Mouse (Mus musculus): Measurements from ENCODE around the gene Stk4. TPM values are rescaled to one million over a fixed set of nuclear protein-coding genes. Genes with fewer than 3 reads are reported as not detected.

The Stk4 gene
- polyA plus RNA-seq, 1 experiment from 2014 or later, result 39.9 TPM

- ATAC-seq (replicated peaks; ENCODE audit: low FRiP score), result no peak
- Histone ChIP-seq H3K27me3 (ENCODE audit: control insufficient read depth, insufficient read depth, low read length) (no peaks in the 10 kb centered on the region), H3K9ac (ENCODE audit: low read length) (no peak overlapping the region), H3K4me1 (replicated peaks; ENCODE audit: control insufficient read depth, insufficient read depth, low read length) (peaks cover 7% of the 10 kb centered on the region), H3K36me3 (ENCODE audit: control insufficient read depth, insufficient read depth, low read length) (no peaks in the 10 kb centered on the region), H3K4me3 (ENCODE audit: low read depth, low read length) (no peak overlapping the region), H3K27ac (ENCODE audit: low read depth, low read length) (no peak overlapping the region), H3K9me3 (ENCODE audit: control insufficient read depth, low read length) (no peaks in the 10 kb centered on the region), H3K4me2 (ENCODE audit: low read depth, low read length, severe bottlenecking) (no peak overlapping the region)
- 81% methylated on average over 7 of the region's 7 CpGs for WGBS
- DNase-seq (ENCODE audit: low spot score), result no peak
These were observed 3.0 kb downstream of the Stk4 start for GRCm38 (mm10) chr2:164073120-164073519.

GRCm38 (mm10) chr2:164073918-164074578 lies 3.9 kb downstream of the Stk4 start:
- Histone ChIP-seq H3K27ac (ENCODE audit: low read depth, low read length) (no peak overlapping the region), H3K4me1 (replicated peaks; ENCODE audit: control insufficient read depth, insufficient read depth, low read length) (peaks cover 7% of the 10 kb centered on the region), H3K4me2 (ENCODE audit: low read depth, low read length, severe bottlenecking) (peak overlapping the region; percentile 89), H3K27me3 (ENCODE audit: control insufficient read depth, insufficient read depth, low read length) (no peaks in the 10 kb centered on the region), H3K9me3 (ENCODE audit: control insufficient read depth, low read length) (no peaks in the 10 kb centered on the region), H3K36me3 (ENCODE audit: control insufficient read depth, insufficient read depth, low read length) (no peaks in the 10 kb centered on the region), H3K9ac (ENCODE audit: low read length) (peak overlapping the region; percentile 81), H3K4me3 (ENCODE audit: low read depth, low read length) (peak overlapping the region; percentile 94)
- DNase-seq (ENCODE audit: low spot score), result peak; percentile 98
- ATAC-seq (replicated peaks; ENCODE audit: low FRiP score), result peak; percentile 85
- under 1% methylated on average over 48 of the region's 48 CpGs for WGBS

GRCm38 (mm10) chr2:164075088-164075487 lies 5.0 kb downstream of the Stk4 start:
- Histone ChIP-seq H3K27me3 (ENCODE audit: control insufficient read depth, insufficient read depth, low read length) (no peaks in the 10 kb centered on the region), H3K9ac (ENCODE audit: low read length) (peak overlapping the region; percentile 81; the same call in 1 of the 2 replicates)

GRCm38 (mm10) chr2:164076874-164077425 lies 6.8 kb downstream of the Stk4 start:
- Histone ChIP-seq H3K9me3 (ENCODE audit: control insufficient read depth, low read length) (no peaks in the 10 kb centered on the region), H3K4me1 (replicated peaks; ENCODE audit: control insufficient read depth, insufficient read depth, low read length) (peaks cover 5% of the 10 kb centered on the region; the same call in 1 of the 2 replicates), H3K9ac (ENCODE audit: low read length) (no peak overlapping the region), H3K4me2 (ENCODE audit: low read depth, low read length, severe bottlenecking) (no peak overlapping the region), H3K27me3 (ENCODE audit: control insufficient read depth, insufficient read depth, low read length) (no peaks in the 10 kb centered on the region), H3K27ac (ENCODE audit: low read depth, low read length) (no peak overlapping the region), H3K36me3 (ENCODE audit: control insufficient read depth, insufficient read depth, low read length) (no peaks in the 10 kb centered on the region; the same call in 1 of the 2 replicates), H3K4me3 (ENCODE audit: low read depth, low read length) (no peak overlapping the region)
- WGBS, result 91% methylated on average over 8 of the region's 8 CpGs
- DNase-seq (ENCODE audit: low spot score) (no peak), ATAC-seq (replicated peaks; ENCODE audit: low FRiP score) (no peak)

More at GRCm38 (mm10) chr2:164075088-164075487, 5.0 kb downstream of the Stk4 start:
- Histone ChIP-seq H3K27ac (ENCODE audit: low read depth, low read length) (no peak overlapping the region), H3K9me3 (ENCODE audit: control insufficient read depth, low read length) (no peaks in the 10 kb centered on the region), H3K4me1 (replicated peaks; ENCODE audit: control insufficient read depth, insufficient read depth, low read length) (peaks cover 5% of the 10 kb centered on the region; the same call in 1 of the 2 replicates), H3K4me3 (ENCODE audit: low read depth, low read length) (peak overlapping the region; percentile 94), H3K36me3 (ENCODE audit: control insufficient read depth, insufficient read depth, low read length) (no peaks in the 10 kb centered on the region; the same call in 1 of the 2 replicates), H3K4me2 (ENCODE audit: low read depth, low read length, severe bottlenecking) (peak overlapping the region; percentile 89)
- 57% methylated on average over 5 of the region's 5 CpGs for WGBS
- ATAC-seq (replicated peaks; ENCODE audit: low FRiP score) (no peak), DNase-seq (ENCODE audit: low spot score) (no peak)

- H3K27ac ChIP-seq (ENCODE audit: low read depth, low read length), result no peak overlapping the region
- no peak overlapping the region for H3K9ac ChIP-seq (ENCODE audit: low read length)
- no peak overlapping the region for H3K4me3 ChIP-seq (ENCODE audit: low read depth, low read length)
- H3K4me1 ChIP-seq (replicated peaks; ENCODE audit: control insufficient read depth, insufficient read depth, low read length), result peaks cover 5% of the 10 kb centered on the region; the same call in 1 of the 2 replicates
- no peaks in the 10 kb centered on the region; the same call in 1 of the 2 replicates for H3K36me3 ChIP-seq (ENCODE audit: control insufficient read depth, insufficient read depth, low read length)
- ATAC-seq (replicated peaks; ENCODE audit: low FRiP score) (no peak), DNase-seq (ENCODE audit: low spot score) (no peak)
- H3K27me3 ChIP-seq (ENCODE audit: control insufficient read depth, insufficient read depth, low read length), result no peaks in the 10 kb centered on the region
- H3K9me3 ChIP-seq (ENCODE audit: control insufficient read depth, low read length), result no peaks in the 10 kb centered on the region
- H3K4me2 ChIP-seq (ENCODE audit: low read depth, low read length, severe bottlenecking), result no peak overlapping the region
- WGBS, result 92% methylated on average over 5 of the region's 5 CpGs
These were observed 7.8 kb downstream of the Stk4 start for GRCm38 (mm10) chr2:164077875-164078274.

GRCm38 (mm10) chr2:164079488-164079887 lies 9.4 kb downstream of the Stk4 start:
- Histone ChIP-seq H3K27ac (ENCODE audit: low read depth, low read length) (no peak overlapping the region), H3K27me3 (ENCODE audit: control insufficient read depth, insufficient read depth, low read length) (no peaks in the 10 kb centered on the region), H3K36me3 (ENCODE audit: control insufficient read depth, insufficient read depth, low read length) (no peaks in the 10 kb centered on the region; the same call in 1 of the 2 replicates), H3K4me3 (ENCODE audit: low read depth, low read length) (no peak overlapping the region), H3K9me3 (ENCODE audit: control insufficient read depth, low read length) (no peaks in the 10 kb centered on the region), H3K4me2 (ENCODE audit: low read depth, low read length, severe bottlenecking) (no peak overlapping the region), H3K4me1 (replicated peaks; ENCODE audit: control insufficient read depth, insufficient read depth, low read length) (peaks cover 5% of the 10 kb centered on the region; the same call in 1 of the 2 replicates), H3K9ac (ENCODE audit: low read length) (no peak overlapping the region)
- no peak for ATAC-seq (replicated peaks; ENCODE audit: low FRiP score)
- no peak for DNase-seq (ENCODE audit: low spot score)
- 95% methylated on average over 6 of the region's 6 CpGs for WGBS

- Histone ChIP-seq H3K4me2 (ENCODE audit: low read depth, low read length, severe bottlenecking) (no peak overlapping the region), H3K9ac (ENCODE audit: low read length) (no peak overlapping the region), H3K4me1 (replicated peaks; ENCODE audit: control insufficient read depth, insufficient read depth, low read length) (no peaks in the 10 kb centered on the region), H3K27me3 (ENCODE audit: control insufficient read depth, insufficient read depth, low read length) (no peaks in the 10 kb centered on the region), H3K9me3 (ENCODE audit: control insufficient read depth, low read length) (no peaks in the 10 kb centered on the region), H3K4me3 (ENCODE audit: low read depth, low read length) (no peak overlapping the region), H3K36me3 (ENCODE audit: control insufficient read depth, insufficient read depth, low read length) (no peaks in the 10 kb centered on the region; the same call in 1 of the 2 replicates), H3K27ac (ENCODE audit: low read depth, low read length) (no peak overlapping the region)
- 96% methylated on average over 10 of the region's 10 CpGs for WGBS
- DNase-seq (ENCODE audit: low spot score) (no peak), ATAC-seq (replicated peaks; ENCODE audit: low FRiP score) (no peak)
These were observed 11.5 kb downstream of the Stk4 start for GRCm38 (mm10) chr2:164081577-164081976.

GRCm38 (mm10) chr2:164082175-164082574 lies 12.1 kb downstream of the Stk4 start:
- Histone ChIP-seq H3K9me3 (ENCODE audit: control insufficient read depth, low read length) (no peaks in the 10 kb centered on the region), H3K27me3 (ENCODE audit: control insufficient read depth, insufficient read depth, low read length) (no peaks in the 10 kb centered on the region), H3K4me1 (replicated peaks; ENCODE audit: control insufficient read depth, insufficient read depth, low read length) (no peaks in the 10 kb centered on the region), H3K4me2 (ENCODE audit: low read depth, low read length, severe bottlenecking) (no peak overlapping the region), H3K27ac (ENCODE audit: low read depth, low read length) (no peak overlapping the region), H3K36me3 (ENCODE audit: control insufficient read depth, insufficient read depth, low read length) (no peaks in the 10 kb centered on the region; the same call in 1 of the 2 replicates), H3K4me3 (ENCODE audit: low read depth, low read length) (no peak overlapping the region), H3K9ac (ENCODE audit: low read length) (no peak overlapping the region)
- ATAC-seq (replicated peaks; ENCODE audit: low FRiP score), result no peak
- no peak for DNase-seq (ENCODE audit: low spot score)
- 95% methylated on average over 10 of the region's 10 CpGs for WGBS
